Mouse (Mus musculus): Measurements from ENCODE around the gene Olfr466.

GRCm38 (mm10) chr13:65120984-65121383 is 29.1 kb upstream of the Olfr466 start:
- TF ChIP-seq CTCF (IDR thresholded peaks at IDR 0.05; ENCODE audit: low read depth) (no peak), EP300 (optimal IDR thresholded peaks at IDR 0.05) (no peak)
